Mouse (Mus musculus) embryonic fibroblast, embryonic 13.5 days (primary cell): ENCODE data around the gene Itga8. TPM values are rescaled to one million over a fixed set of nuclear protein-coding genes. Genes with fewer than 3 reads are reported as not detected.

ENCODE experiments used
- H3K27ac ChIP-seq: 2 replicates; pipeline ENCODE4 v1.5.1; 2012; ENCODE audit warnings: low read length, control low read depth, inconsistent platforms; ENCODE audit not compliant: insufficient read depth
- H3K4me1 ChIP-seq: 2 replicates; pipeline ENCODE4 v1.6.1; 2011; ENCODE audit warnings: low read length; ENCODE audit not compliant: control insufficient read depth, insufficient read depth
- H3K4me3 ChIP-seq: 2 replicates; pipeline ENCODE4 v1.5.1; 2011; ENCODE audit warnings: mild to moderate bottlenecking, control low read depth, low read length; ENCODE audit not compliant: insufficient read depth
- CTCF ChIP-seq: IDR thresholded peaks from 2 replicates; pipeline ENCODE4 v1.5.1; 2011; ENCODE audit warnings: mild to moderate bottlenecking, control low read depth, low read length, moderate library complexity, borderline replicate concordance; ENCODE audit not compliant: insufficient read depth
- POLR2A ChIP-seq: IDR thresholded peaks from 2 replicates; pipeline ENCODE4 v1.6.1; 2011; ENCODE audit warnings: low read depth, mild to moderate bottlenecking, control low read depth, low read length, moderate library complexity
- polyA plus RNA-seq: library from polyadenylated mRNA; stranded (reverse); fragments of >200 nt; gene quantifications from 2 replicates; pipeline ENCODE4 v1.2.4, GENCODE M21; 2011; ENCODE audit warnings: low read depth; ENCODE audit not compliant: missing spikeins, insufficient read length

Gene Itga8
- polyA plus RNA-seq, 1 experiment: 48.7 TPM

GRCm38 (mm10) chr2:12174722-12175427, 126.8 kb downstream of the Itga8 start:
- peak overlapping the region; percentile 3; the same call in 1 of the 2 replicates for H3K27ac ChIP-seq
- TF ChIP-seq CTCF: no peak
- no peak for TF ChIP-seq POLR2A
- peaks cover 6% of the 10 kb centered on the region for H3K4me1 ChIP-seq
- no peak overlapping the region for H3K4me3 ChIP-seq

- TF ChIP-seq POLR2A (no peak), CTCF (no peak)
- H3K4me3 ChIP-seq: no peak overlapping the region
- H3K4me1 ChIP-seq: peaks cover 6% of the 10 kb centered on the region
- H3K27ac ChIP-seq: peak overlapping the region; percentile 96
Measured at GRCm38 (mm10) chr2:12170221-12170620, 131.5 kb downstream of the Itga8 start.

- TF ChIP-seq POLR2A (no peak), CTCF (no peak)
- no peaks in the 10 kb centered on the region for H3K4me1 ChIP-seq
- no peak overlapping the region for H3K4me3 ChIP-seq
- H3K27ac ChIP-seq: no peak overlapping the region
Measured at GRCm38 (mm10) chr2:12160486-12160885, 141.2 kb downstream of the Itga8 start.

- TF ChIP-seq POLR2A: no peak
- no peak for TF ChIP-seq CTCF
- Histone ChIP-seq H3K27ac (no peak overlapping the region), H3K4me3 (no peak overlapping the region), H3K4me1 (no peaks in the 10 kb centered on the region)
Measured at GRCm38 (mm10) chr2:12157001-12157400, 144.7 kb downstream of the Itga8 start.

GRCm38 (mm10) chr2:12156401-12156800, 145.3 kb downstream of the Itga8 start:
- TF ChIP-seq CTCF (no peak), POLR2A (no peak)
- Histone ChIP-seq H3K4me3 (no peak overlapping the region), H3K27ac (no peak overlapping the region), H3K4me1 (no peaks in the 10 kb centered on the region)

- H3K4me3 ChIP-seq: no peak overlapping the region
Measured at GRCm38 (mm10) chr2:12154676-12155075, 147.0 kb downstream of the Itga8 start.

GRCm38 (mm10) chr2:12153551-12153950, 148.2 kb downstream of the Itga8 start:
- H3K4me1 ChIP-seq: no peaks in the 10 kb centered on the region
- H3K27ac ChIP-seq: no peak overlapping the region
- TF ChIP-seq POLR2A: no peak
- TF ChIP-seq CTCF: no peak
- no peak overlapping the region for H3K4me3 ChIP-seq

More at GRCm38 (mm10) chr2:12154676-12155075, 147.0 kb downstream of the Itga8 start:
- Histone ChIP-seq H3K27ac (no peak overlapping the region), H3K4me1 (no peaks in the 10 kb centered on the region)
- no peak for TF ChIP-seq CTCF
- TF ChIP-seq POLR2A: no peak

GRCm38 (mm10) chr2:12147902-12148301, 153.8 kb downstream of the Itga8 start:
- H3K4me3 ChIP-seq: no peak overlapping the region
- H3K27ac ChIP-seq: no peak overlapping the region
- H3K4me1 ChIP-seq: no peaks in the 10 kb centered on the region
- no peak for TF ChIP-seq CTCF
- no peak for TF ChIP-seq POLR2A

- Histone ChIP-seq H3K4me3 (no peak overlapping the region), H3K4me1 (no peaks in the 10 kb centered on the region), H3K27ac (no peak overlapping the region)
- TF ChIP-seq POLR2A (no peak), CTCF (no peak)
Measured at GRCm38 (mm10) chr2:12146612-12147011, 155.1 kb downstream of the Itga8 start.

GRCm38 (mm10) chr2:12138765-12139368, 162.9 kb downstream of the Itga8 start:
- TF ChIP-seq CTCF (no peak), POLR2A (no peak)
- H3K4me1 ChIP-seq: peaks cover 5% of the 10 kb centered on the region; the same call in 1 of the 2 replicates
- no peak overlapping the region for H3K4me3 ChIP-seq
- H3K27ac ChIP-seq: peak overlapping the region; percentile 23; the same call in 1 of the 2 replicates
